In genomic region chr9:71750015-71750672, GRCm38 (mm10) we compare ENCODE assay signal across 9 mouse cellular contexts. TPM values are rescaled to one million over a fixed set of nuclear protein-coding genes. Genes with fewer than 3 reads are reported as not detected.
A peak's percentile ranks its signal among the peaks of the same experiment; 100 is the strongest.
DNase-seq lines count a peak whose midpoint lies in the region; ATAC-seq and TF ChIP-seq lines count a peak whose summit lies in the region.
"Had no signal": no experiment of that assay in that cellular context is flagged by ENCODE, and none has a peak within 500 bp of the region (broad histone marks: within the 10 kb centered on the region; RNA-seq: fewer than 3 reads in every experiment).

No protein-coding gene starts in this region.

- DNase-seq in urinary bladder, postnatal 14 days (ENCODE audit: low spot score), result peak; percentile 26
- no peak for DNase-seq in urinary bladder, postnatal 10 days (ENCODE audit: low spot score)
- DNase-seq in lung, embryonic 14.5 days, result peak; percentile 81
- no peak for DNase-seq in B cell, adult 2 months
- DNase-seq in layer of hippocampus, adult 9-10 months (ENCODE audit: low spot score), result no peak
- no peak for DNase-seq in adrenal gland, postnatal 10 days

- H3K4me1 ChIP-seq in heart, embryonic 13.5 days, result peaks cover 65% of the 10 kb centered on the region
- H3K4me1 ChIP-seq in lung, embryonic 14.5 days (ENCODE audit: insufficient read depth), result peaks cover 15% of the 10 kb centered on the region

- ATAC-seq in heart, embryonic 13.5 days (ENCODE audit: extremely low read depth, insufficient number of reproducible peaks, low FRiP score, low TSS enrichment), result no peak
- peak; percentile 75 for ATAC-seq in lung, embryonic 14.5 days (ENCODE audit: insufficient read depth)
- ATAC-seq in monocyte, adult 5-6 weeks (replicated peaks; ENCODE audit: insufficient number of reproducible peaks, low FRiP score, low TSS enrichment, poor library complexity, severe bottlenecking), result no peak

- peak overlapping the region; percentile 13 for H3K4me2 ChIP-seq in heart, embryonic 13.5 days
- no peak overlapping the region for H3K4me2 ChIP-seq in lung, embryonic 14.5 days
- H3K4me2 ChIP-seq: embryonic facial prominence, embryonic 15.5 days had no signal

- H3K9me3 ChIP-seq in heart, embryonic 13.5 days, result no peaks in the 10 kb centered on the region
- no peaks in the 10 kb centered on the region for H3K9me3 ChIP-seq in lung, embryonic 14.5 days (ENCODE audit: low read depth, low read length)
- H3K9me3 ChIP-seq: embryonic facial prominence, embryonic 15.5 days had no signal

- no peaks in the 10 kb centered on the region for H3K27me3 ChIP-seq in heart, embryonic 13.5 days (replicated peaks)
- H3K27me3 ChIP-seq in lung, embryonic 14.5 days (ENCODE audit: insufficient read depth, low read length), result no peaks in the 10 kb centered on the region
- H3K27me3 ChIP-seq: embryonic facial prominence, embryonic 15.5 days had no signal

- WGBS in heart, embryonic 13.5 days, result 11% methylated on average over 4 of the region's 4 CpGs
- 8% methylated on average over 4 of the region's 4 CpGs for WGBS in lung, embryonic 14.5 days

- no peak overlapping the region for H3K4me3 ChIP-seq in heart, embryonic 13.5 days
- H3K4me3 ChIP-seq in lung, embryonic 14.5 days (ENCODE audit: low read depth, low read length), result no peak overlapping the region
- H3K4me3 ChIP-seq: embryonic facial prominence, embryonic 15.5 days had no signal

- H3K27ac ChIP-seq in heart, embryonic 13.5 days (replicated peaks), result peak overlapping the region; percentile 41; the same call in 1 of the 2 replicates
- H3K27ac ChIP-seq in lung, embryonic 14.5 days (ENCODE audit: low read depth), result peak overlapping the region; percentile 48; the same call in 1 of the 2 replicates
- H3K27ac ChIP-seq: embryonic facial prominence, embryonic 15.5 days had no signal

- H3K9ac ChIP-seq in heart, embryonic 13.5 days, result 0 out of 2 replicates have a peak overlapping the region, but pooled peaks have one; percentile 30
- no peak overlapping the region for H3K9ac ChIP-seq in lung, embryonic 14.5 days
- H3K9ac ChIP-seq: embryonic facial prominence, embryonic 15.5 days had no signal

- no peak for TF ChIP-seq CTCF in lung, embryonic 14.5 days (IDR thresholded peaks at IDR 0.05; ENCODE audit: low read depth)

- peaks cover 16% of the 10 kb centered on the region for H3K36me3 ChIP-seq in heart, embryonic 13.5 days
- no peaks in the 10 kb centered on the region for H3K36me3 ChIP-seq in lung, embryonic 14.5 days (ENCODE audit: insufficient read depth)
- H3K36me3 ChIP-seq: embryonic facial prominence, embryonic 15.5 days had no signal

RNA-seq across cellular contexts. Expression of gene Cgnl1, which starts 21.3 kb away (rescaled TPM):
- polyA plus RNA-seq in heart, embryonic 13.5 days (2015; fragmentation: Nextera tagmentation; extraction: Ambion mirVana), result 38.7 and 41.3 TPM in 2 replicates
- polyA plus RNA-seq in lung, embryonic 14.5 days (2014; fragmentation: Nextera tagmentation; extraction: Ambion mirVana), result 16.2 and 19.3 TPM in 2 replicates
- 0.32 to 1.9 TPM in 2 of 3 replicates, not detected in the other for total RNA-seq in monocyte, adult 5-6 weeks (2017)
- 10 to 100 TPM; 55.5 to 61.5 TPM for total RNA-seq in adrenal gland, postnatal 10 days (2021)

Comparison
In these comparisons a context has a peak if more than half of its experiments do, and no peak if none do; other contexts are left out.
1. DNase-seq: peak in urinary bladder, postnatal 14 days (single experiment) and lung, embryonic 14.5 days (single experiment); none in urinary bladder, postnatal 10 days (single experiment), B cell, adult 2 months (0 of 2), layer of hippocampus, adult 9-10 months (single experiment) and adrenal gland, postnatal 10 days (single experiment).
2. RNA of gene Cgnl1, which starts 21.3 kb away (total RNA-seq): 55.5 to 61.5 TPM in adrenal gland, postnatal 10 days; 0.32 to 1.9 TPM in monocyte, adult 5-6 weeks; every median in the first group is over 10 times any median in the second.